Mouse (Mus musculus) adrenal gland, postnatal 36 days (tissue): Measurements from ENCODE around the gene Cybb. TPM values are rescaled to one million over a fixed set of nuclear protein-coding genes. Genes with fewer than 3 reads are reported as not detected.
"Not testable (repeated sequence)": the region's sequence is repeated elsewhere in the genome, so short reads cannot be mapped to it uniquely, and the experiment has no call there.

Source experiments
- DNase-seq, 2 experiments: peaks; one replicate each; pipeline ENCODE4 v3.0.0; 2021; ENCODE audit warnings: mixed read lengths in 1 of 2
- long read RNA-seq, 2 experiments: library from polyadenylated mRNA; stranded (forward); transcript quantifications; one replicate each; pipeline ENCODE4 v2.0.0; 2021; ENCODE audit warnings: borderline sequencing depth in 2 of 2
- total RNA-seq, 2 experiments: library from RNA; stranded (reverse); gene quantifications; 2 replicates each; pipeline ENCODE4 v1.2.3; 2021

Cybb gene
- total RNA-seq: 10 to 100 TPM; 12.7 to 13.7 TPM
- long read RNA-seq, experiment 1, full-length matches to known transcripts: 5 of 5 reads
- long read RNA-seq, experiment 1, partial matches to known transcripts: 0 of 5 reads
- long read RNA-seq, experiment 1, other reads (novel, unspliced or antisense): 0 of 5 reads
- long read RNA-seq, experiment 2, full-length matches to known transcripts: 2 of 2 reads
- long read RNA-seq, experiment 2, partial matches to known transcripts: 0 of 2 reads
- long read RNA-seq, experiment 2, other reads (novel, unspliced or antisense): 0 of 2 reads

- no peak for DNase-seq
Observed at GRCm38 (mm10) chrX:9487671-9488070, at the start of gene Cybb. Gene Cybb (minus strand): TSS chrX:9487771.

GRCm38 (mm10) chrX:9536881-9537280, 49.3 kb upstream of the Cybb start:
- no peak for DNase-seq

- peak; percentile 25 to 62 for DNase-seq
Observed at GRCm38 (mm10) chrX:9519969-9520368, 32.4 kb upstream of the Cybb start.

GRCm38 (mm10) chrX:9517531-9517930, 30.0 kb upstream of the Cybb start:
- not testable (repeated sequence) for DNase-seq

GRCm38 (mm10) chrX:9475036-9475435, 12.5 kb downstream of the Cybb start:
- not testable (repeated sequence) for DNase-seq

GRCm38 (mm10) chrX:9474440-9474839, 13.1 kb downstream of the Cybb start:
- DNase-seq: no peak

- DNase-seq: no peak
Observed at GRCm38 (mm10) chrX:9473768-9474167, 13.8 kb downstream of the Cybb start.

- peak in 1 of 2 experiments; percentile 3 for DNase-seq
Observed at GRCm38 (mm10) chrX:9470811-9471388, 16.7 kb downstream of the Cybb start.

GRCm38 (mm10) chrX:9469100-9469499, 18.5 kb downstream of the Cybb start:
- no peak for DNase-seq

GRCm38 (mm10) chrX:9467020-9467419, 20.6 kb downstream of the Cybb start:
- no peak for DNase-seq

- no peak for DNase-seq
Observed at GRCm38 (mm10) chrX:9465890-9466289, 21.7 kb downstream of the Cybb start.

- no peak for DNase-seq
Observed at GRCm38 (mm10) chrX:9462671-9463070, 24.9 kb downstream of the Cybb start.

- no peak for DNase-seq
Observed at GRCm38 (mm10) chrX:9461399-9461798, 26.2 kb downstream of the Cybb start.

GRCm38 (mm10) chrX:9460387-9460930, 27.1 kb downstream of the Cybb start:
- DNase-seq: no peak

- DNase-seq: no peak
Observed at GRCm38 (mm10) chrX:9452375-9452774, 35.2 kb downstream of the Cybb start.

- DNase-seq: no peak
Observed at GRCm38 (mm10) chrX:9447284-9447683, 40.3 kb downstream of the Cybb start.

GRCm38 (mm10) chrX:9441102-9441501, 46.5 kb downstream of the Cybb start:
- DNase-seq: no peak

GRCm38 (mm10) chrX:9440556-9440955, 47.0 kb downstream of the Cybb start:
- no peak for DNase-seq

- DNase-seq: no peak
Observed at GRCm38 (mm10) chrX:9439257-9439656, 48.3 kb downstream of the Cybb start.

GRCm38 (mm10) chrX:9413889-9414288, 73.7 kb downstream of the Cybb start:
- DNase-seq: no peak
